Mouse (Mus musculus): ENCODE results near the gene Frat2. TPM values are rescaled to one million over a fixed set of nuclear protein-coding genes. Genes with fewer than 3 reads are reported as not detected.

Gene Frat2
- polyA plus RNA-seq (2012; rRNA removed): 13.7 and 62.2 TPM in 2 replicates

GRCm38 (mm10) chr19:41847992-41848851 lies at the start of gene Frat2:
Gene Frat2, minus strand, starts transcription at chr19:41848132.
- no peaks in the 10 kb centered on the region for H3K27me3 ChIP-seq (ENCODE audit: control insufficient read depth, insufficient read depth, low read length)
- under 1% methylated on average over 72 of the region's 72 CpGs for WGBS
- peak within 1 kb of the TSS; percentile 97 for H3K4me3 ChIP-seq (ENCODE audit: low read depth, low read length)
- peaks cover 5% of the 10 kb centered on the region for H3K4me1 ChIP-seq (ENCODE audit: control insufficient read depth, insufficient read depth, insufficient read length, low read length)
- peak within 1 kb of the TSS; percentile 99 for H3K27ac ChIP-seq (ENCODE audit: insufficient read depth, low read depth, low read length)
- TF ChIP-seq CTCF (IDR thresholded peaks at IDR 0.05; ENCODE audit: extremely low read depth, insufficient read length, insufficient replicate concordance, low read depth, low read length): no peak
- TF ChIP-seq POLR2A (IDR thresholded peaks at IDR 0.05; ENCODE audit: low read depth, low read length): peak; percentile 84; the same call in 1 of the 2 replicates
- H3K36me3 ChIP-seq (ENCODE audit: control insufficient read depth, insufficient read depth, low read length): no peaks in the 10 kb centered on the region

- no peak for TF ChIP-seq CTCF (IDR thresholded peaks at IDR 0.05; ENCODE audit: extremely low read depth, insufficient read length, insufficient replicate concordance, low read depth, low read length)
- TF ChIP-seq POLR2A (IDR thresholded peaks at IDR 0.05; ENCODE audit: low read depth, low read length): no peak
- WGBS: 11% methylated on average over 18 of the region's 18 CpGs
- Histone ChIP-seq H3K36me3 (ENCODE audit: control insufficient read depth, insufficient read depth, low read length) (no peaks in the 10 kb centered on the region), H3K4me3 (ENCODE audit: low read depth, low read length) (peak overlapping the region; percentile 75), H3K27me3 (ENCODE audit: control insufficient read depth, insufficient read depth, low read length) (no peaks in the 10 kb centered on the region), H3K4me1 (ENCODE audit: control insufficient read depth, insufficient read depth, insufficient read length, low read length) (peaks cover 6% of the 10 kb centered on the region; the same call in 1 of the 2 replicates), H3K27ac (ENCODE audit: insufficient read depth, low read depth, low read length) (no peak overlapping the region)
Measured at GRCm38 (mm10) chr19:41896319-41896711, 48.4 kb upstream of the Frat2 start.

- peaks cover 6% of the 10 kb centered on the region; the same call in 1 of the 2 replicates for H3K4me1 ChIP-seq (ENCODE audit: control insufficient read depth, insufficient read depth, insufficient read length, low read length)
- H3K36me3 ChIP-seq (ENCODE audit: control insufficient read depth, insufficient read depth, low read length): 0 out of 2 replicates have a peak, but pooled peaks cover 1% of the 10 kb centered on the region
- H3K27me3 ChIP-seq (ENCODE audit: control insufficient read depth, insufficient read depth, low read length): no peaks in the 10 kb centered on the region
- under 1% methylated on average over 46 of the region's 46 CpGs for WGBS
- H3K4me3 ChIP-seq (ENCODE audit: low read depth, low read length): peak within 1 kb of the TSS; percentile 75
- peak within 1 kb of the TSS; percentile 7; the same call in 1 of the 2 replicates for H3K27ac ChIP-seq (ENCODE audit: insufficient read depth, low read depth, low read length)
- TF ChIP-seq POLR2A (IDR thresholded peaks at IDR 0.05; ENCODE audit: low read depth, low read length) (peak; percentile 13), CTCF (IDR thresholded peaks at IDR 0.05; ENCODE audit: extremely low read depth, insufficient read length, insufficient replicate concordance, low read depth, low read length) (no peak)
Measured at GRCm38 (mm10) chr19:41895460-41896318, 47.8 kb upstream of the Frat2 start, which contains the start of gene Rrp12. Gene Rrp12, minus strand, starts transcription at chr19:41896173.

GRCm38 (mm10) chr19:41894959-41895358 lies 47.0 kb upstream of the Frat2 start:
- 14% methylated on average over 7 of the region's 7 CpGs for WGBS
- H3K4me1 ChIP-seq (ENCODE audit: control insufficient read depth, insufficient read depth, insufficient read length, low read length): peaks cover 6% of the 10 kb centered on the region; the same call in 1 of the 2 replicates
- peaks cover 2% of the 10 kb centered on the region for H3K36me3 ChIP-seq (ENCODE audit: control insufficient read depth, insufficient read depth, low read length)
- no peak for TF ChIP-seq CTCF (IDR thresholded peaks at IDR 0.05; ENCODE audit: extremely low read depth, insufficient read length, insufficient replicate concordance, low read depth, low read length)
- no peak for TF ChIP-seq POLR2A (IDR thresholded peaks at IDR 0.05; ENCODE audit: low read depth, low read length)
- H3K4me3 ChIP-seq (ENCODE audit: low read depth, low read length): peak overlapping the region; percentile 75
- no peaks in the 10 kb centered on the region for H3K27me3 ChIP-seq (ENCODE audit: control insufficient read depth, insufficient read depth, low read length)
- peak overlapping the region; percentile 7; the same call in 1 of the 2 replicates for H3K27ac ChIP-seq (ENCODE audit: insufficient read depth, low read depth, low read length)

- H3K27ac ChIP-seq (ENCODE audit: insufficient read depth, low read depth, low read length): peak overlapping the region; percentile 66
- no peak overlapping the region for H3K4me3 ChIP-seq (ENCODE audit: low read depth, low read length)
- peaks cover 4% of the 10 kb centered on the region; the same call in 1 of the 2 replicates for H3K4me1 ChIP-seq (ENCODE audit: control insufficient read depth, insufficient read depth, insufficient read length, low read length)
- peaks cover 25% of the 10 kb centered on the region for H3K36me3 ChIP-seq (ENCODE audit: control insufficient read depth, insufficient read depth, low read length)
- no peak for TF ChIP-seq POLR2A (IDR thresholded peaks at IDR 0.05; ENCODE audit: low read depth, low read length)
- no peak for TF ChIP-seq CTCF (IDR thresholded peaks at IDR 0.05; ENCODE audit: extremely low read depth, insufficient read length, insufficient replicate concordance, low read depth, low read length)
- no peaks in the 10 kb centered on the region for H3K27me3 ChIP-seq (ENCODE audit: control insufficient read depth, insufficient read depth, low read length)
Measured at GRCm38 (mm10) chr19:41888191-41888590, 40.3 kb upstream of the Frat2 start.

- Histone ChIP-seq H3K4me1 (ENCODE audit: control insufficient read depth, insufficient read depth, insufficient read length, low read length) (peaks cover 4% of the 10 kb centered on the region), H3K4me3 (ENCODE audit: low read depth, low read length) (no peak overlapping the region), H3K36me3 (ENCODE audit: control insufficient read depth, insufficient read depth, low read length) (peaks cover 27% of the 10 kb centered on the region), H3K27me3 (ENCODE audit: control insufficient read depth, insufficient read depth, low read length) (no peaks in the 10 kb centered on the region), H3K27ac (ENCODE audit: insufficient read depth, low read depth, low read length) (no peak overlapping the region)
- TF ChIP-seq POLR2A (IDR thresholded peaks at IDR 0.05; ENCODE audit: low read depth, low read length) (no peak), CTCF (IDR thresholded peaks at IDR 0.05; ENCODE audit: extremely low read depth, insufficient read length, insufficient replicate concordance, low read depth, low read length) (no peak)
- 91% methylated on average over 9 of the region's 9 CpGs for WGBS
Measured at GRCm38 (mm10) chr19:41883882-41884281, 36.0 kb upstream of the Frat2 start.
